Mouse (Mus musculus) brain, embryonic 14.5 days (tissue): ENCODE data around the gene Prkar1b. TPM values are rescaled to one million over a fixed set of nuclear protein-coding genes. Genes with fewer than 3 reads are reported as not detected.

Experiments used
- DNase-seq: peaks from one replicate; pipeline ENCODE4 v3.0.0-alpha.2; 2011; ENCODE audit warnings: low read depth
- CTCF ChIP-seq: fragments of 200-500 bp; IDR thresholded peaks from 2 replicates; pipeline ENCODE4 v1.5.1; 2012; ENCODE audit warnings: inconsistent platforms, mild to moderate bottlenecking, moderate library complexity, borderline replicate concordance; ENCODE audit not compliant: insufficient read depth, insufficient read length; ENCODE audit errors: extremely low read depth
- POLR2A ChIP-seq: fragments of 200-500 bp; IDR thresholded peaks from 2 replicates; pipeline ENCODE4 v1.6.1; 2012; ENCODE audit warnings: mild to moderate bottlenecking, inconsistent platforms, borderline replicate concordance; ENCODE audit not compliant: poor library complexity, insufficient read depth, insufficient read length, severe bottlenecking; ENCODE audit errors: extremely low read depth
- polyA plus RNA-seq: library from polyadenylated mRNA; depleted of rRNA; stranded (reverse); fragments of >200 nt; gene quantifications from 2 replicates; pipeline ENCODE4 v1.2.3, GENCODE M21; 2012

Prkar1b gene
- polyA plus RNA-seq, 1 experiment = 202 TPM

GRCm38 (mm10) chr5:139138926-139139472 lies 10.8 kb downstream of the Prkar1b start:
- TF ChIP-seq CTCF (no peak), POLR2A (no peak)
- DNase-seq = no peak

GRCm38 (mm10) chr5:139138261-139138925 lies 11.4 kb downstream of the Prkar1b start:
- TF ChIP-seq POLR2A (no peak), CTCF (no peak)
- peak; percentile 90 for DNase-seq

- TF ChIP-seq POLR2A (no peak), CTCF (no peak)
- no peak for DNase-seq
Measured at GRCm38 (mm10) chr5:139137176-139137575, 12.6 kb downstream of the Prkar1b start.

GRCm38 (mm10) chr5:139136341-139136740 lies 13.5 kb downstream of the Prkar1b start:
- no peak for DNase-seq
- TF ChIP-seq CTCF (no peak), POLR2A (no peak)

GRCm38 (mm10) chr5:139134501-139134900 lies 15.3 kb downstream of the Prkar1b start:
- DNase-seq = no peak
- TF ChIP-seq POLR2A (no peak), CTCF (no peak)

GRCm38 (mm10) chr5:139130351-139130750 lies 19.4 kb downstream of the Prkar1b start:
- TF ChIP-seq POLR2A (no peak), CTCF (no peak)
- DNase-seq = no peak

- TF ChIP-seq POLR2A (peak; percentile 14; the same call in 1 of the 2 replicates), CTCF (no peak)
- peak; percentile 57 for DNase-seq
Measured at GRCm38 (mm10) chr5:139129572-139130151, 20.1 kb downstream of the Prkar1b start.

- TF ChIP-seq POLR2A = no peak
- peak; percentile 45 for DNase-seq
Measured at GRCm38 (mm10) chr5:139129078-139129477, 20.7 kb downstream of the Prkar1b start.

- DNase-seq = peak; percentile 40
- TF ChIP-seq CTCF (no peak), POLR2A (no peak)
Measured at GRCm38 (mm10) chr5:139128476-139129065, 21.2 kb downstream of the Prkar1b start.

- no peak for TF ChIP-seq POLR2A
- TF ChIP-seq CTCF = no peak
- no peak for DNase-seq
Measured at GRCm38 (mm10) chr5:139125717-139126116, 24.1 kb downstream of the Prkar1b start.

- TF ChIP-seq CTCF = no peak
- no peak for TF ChIP-seq POLR2A
- DNase-seq = no peak
Measured at GRCm38 (mm10) chr5:139118961-139119276, 30.9 kb downstream of the Prkar1b start.
